Mouse (Mus musculus) brain, embryonic 14.5 days (tissue): ENCODE measurements around the gene Cd27.

ENCODE experiments used
- CTCF ChIP-seq: fragments of 200-500 bp; IDR thresholded peaks from 2 replicates; pipeline ENCODE4 v1.5.1; 2012; ENCODE audit warnings: inconsistent platforms, mild to moderate bottlenecking, moderate library complexity, borderline replicate concordance; ENCODE audit not compliant: insufficient read depth, insufficient read length; ENCODE audit errors: extremely low read depth
- POLR2A ChIP-seq: fragments of 200-500 bp; IDR thresholded peaks from 2 replicates; pipeline ENCODE4 v1.6.1; 2012; ENCODE audit warnings: mild to moderate bottlenecking, inconsistent platforms, borderline replicate concordance; ENCODE audit not compliant: poor library complexity, insufficient read depth, insufficient read length, severe bottlenecking; ENCODE audit errors: extremely low read depth

DNA sequence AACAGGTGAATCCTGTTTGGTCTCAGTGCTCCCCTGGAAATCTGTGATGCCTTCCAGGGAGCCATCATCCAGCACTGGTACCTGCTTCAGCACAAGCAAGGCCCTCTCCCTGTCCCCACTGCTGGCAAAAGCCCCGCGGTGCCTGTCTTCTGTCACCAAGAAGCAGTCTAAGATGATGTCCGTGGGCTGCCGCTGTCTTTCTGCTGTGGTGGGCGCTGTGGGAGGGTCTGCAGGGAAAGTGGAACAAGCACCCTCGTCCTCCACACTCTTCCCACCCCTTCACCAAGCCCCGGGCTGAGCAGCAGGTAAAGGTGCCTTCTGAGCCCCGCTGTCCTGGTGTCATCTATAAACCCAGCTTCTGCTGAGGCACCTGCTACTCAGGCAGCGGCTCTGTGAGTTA, 6.2 kb downstream of the Cd27 start:
- TF ChIP-seq POLR2A (no peak), CTCF (no peak)
